Mouse (Mus musculus) adrenal gland, postnatal 10 days (tissue): ENCODE data around the gene Zfp423. TPM values are rescaled to one million over a fixed set of nuclear protein-coding genes. Genes with fewer than 3 reads are reported as not detected.

Source experiments
- DNase-seq: peaks from one replicate; pipeline ENCODE4 v3.0.0; 2021; ENCODE audit warnings: mixed read lengths
- total RNA-seq, 2 experiments: library from RNA; stranded (reverse); gene quantifications; 2 replicates each; pipeline ENCODE4 v1.2.3; 2021

Zfp423 gene
- total RNA-seq, 2 experiments from 2014 or later = 19.6 to 35.2 TPM

- DNase-seq = no peak
Measured at GRCm38 (mm10) chr8:87803437-87803836, 156.0 kb downstream of the Zfp423 start.

- no peak for DNase-seq
Measured at GRCm38 (mm10) chr8:87802571-87802970, 156.8 kb downstream of the Zfp423 start.

- no peak for DNase-seq
Measured at GRCm38 (mm10) chr8:87800121-87800520, 159.3 kb downstream of the Zfp423 start.

GRCm38 (mm10) chr8:87796234-87796633 is 163.2 kb downstream of the Zfp423 start:
- peak; percentile 54 for DNase-seq

- no peak for DNase-seq
Measured at GRCm38 (mm10) chr8:87794639-87795038, 164.8 kb downstream of the Zfp423 start.

GRCm38 (mm10) chr8:87791103-87791502 is 168.3 kb downstream of the Zfp423 start:
- peak; percentile 34 for DNase-seq

GRCm38 (mm10) chr8:87784641-87785439 is 174.6 kb downstream of the Zfp423 start:
- no peak for DNase-seq

- DNase-seq = no peak
Measured at GRCm38 (mm10) chr8:87784227-87784626, 175.2 kb downstream of the Zfp423 start.

GRCm38 (mm10) chr8:87783198-87783597 is 176.2 kb downstream of the Zfp423 start:
- DNase-seq = peak; percentile 60

- DNase-seq = no peak
Measured at GRCm38 (mm10) chr8:87777586-87777985, 181.8 kb downstream of the Zfp423 start.

- no peak for DNase-seq
Measured at GRCm38 (mm10) chr8:87775889-87776288, 183.5 kb downstream of the Zfp423 start.

GRCm38 (mm10) chr8:87774966-87775365 is 184.4 kb downstream of the Zfp423 start:
- DNase-seq = no peak

- DNase-seq = no peak
Measured at GRCm38 (mm10) chr8:87772894-87773502, 186.4 kb downstream of the Zfp423 start.

- no peak for DNase-seq
Measured at GRCm38 (mm10) chr8:87767882-87768281, 191.5 kb downstream of the Zfp423 start.

GRCm38 (mm10) chr8:87765276-87765675 is 194.1 kb downstream of the Zfp423 start:
- DNase-seq = no peak

GRCm38 (mm10) chr8:87758750-87759149 is 200.6 kb downstream of the Zfp423 start:
- no peak for DNase-seq

- no peak for DNase-seq
Measured at GRCm38 (mm10) chr8:87754853-87755252, 204.5 kb downstream of the Zfp423 start.

- DNase-seq = peak; percentile 73
Measured at GRCm38 (mm10) chr8:87753636-87754035, 205.8 kb downstream of the Zfp423 start.

GRCm38 (mm10) chr8:87753148-87753547 is 206.2 kb downstream of the Zfp423 start:
- peak; percentile 57 for DNase-seq

GRCm38 (mm10) chr8:87752710-87753109 is 206.7 kb downstream of the Zfp423 start:
- peak; percentile 62 for DNase-seq

GRCm38 (mm10) chr8:87747582-87747981 is 211.8 kb downstream of the Zfp423 start:
- DNase-seq = no peak

- DNase-seq = no peak
Measured at GRCm38 (mm10) chr8:87747142-87747541, 212.3 kb downstream of the Zfp423 start.

GRCm38 (mm10) chr8:87746072-87746471 is 213.3 kb downstream of the Zfp423 start:
- DNase-seq = no peak
